Mouse (Mus musculus): ENCODE data around the gene Ube2e1. TPM values are rescaled to one million over a fixed set of nuclear protein-coding genes. Genes with fewer than 3 reads are reported as not detected.

The Ube2e1 gene
- polyA plus RNA-seq, 1 experiment: 105 TPM

DNA sequence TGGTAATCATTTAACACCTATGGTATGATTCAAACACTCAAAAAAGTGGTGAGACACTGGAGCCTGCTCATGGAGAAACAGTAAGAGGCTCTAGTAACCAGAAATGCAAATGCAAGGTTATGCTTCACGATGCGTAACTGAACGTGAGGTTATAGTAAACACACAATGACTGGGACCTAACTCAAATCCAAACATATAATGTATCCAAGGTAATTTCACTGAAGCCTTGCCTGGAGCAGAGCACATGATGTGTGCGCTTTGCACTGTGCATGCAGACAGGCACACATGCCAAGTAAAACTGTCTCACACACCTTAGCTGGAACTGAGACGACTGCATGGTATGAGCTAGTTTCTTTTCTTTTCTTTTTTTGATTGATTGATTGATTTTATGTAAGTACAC lies 27.5 kb downstream of the Ube2e1 start:
- peaks cover 5% of the 10 kb centered on the region for H3K4me1 ChIP-seq (ENCODE audit: control insufficient read depth, insufficient read depth, low read length)
- no peaks in the 10 kb centered on the region for H3K27me3 ChIP-seq (ENCODE audit: control insufficient read depth, insufficient read depth, low read length)
- H3K27ac ChIP-seq (ENCODE audit: insufficient read depth, low read length): no peak overlapping the region
- DNase-seq: no peak
- 95% methylated on average over 5 of the region's 5 CpGs for WGBS
- no peak overlapping the region for H3K4me3 ChIP-seq (replicated peaks; ENCODE audit: insufficient read depth, low read depth, low read length)
- TF ChIP-seq CTCF (IDR thresholded peaks at IDR 0.05; ENCODE audit: borderline replicate concordance, insufficient read depth, low read depth, low read length) (no peak), POLR2A (IDR thresholded peaks at IDR 0.05; ENCODE audit: borderline replicate concordance, insufficient read depth, low read length) (no peak)

- WGBS: 31% methylated on average over 4 of the region's 4 CpGs
Observed at GRCm38 (mm10) chr14:18303262-18303661, 28.4 kb downstream of the Ube2e1 start.

GRCm38 (mm10) chr14:18302750-18303149 lies 28.9 kb downstream of the Ube2e1 start:
- 43% methylated on average over 3 of the region's 3 CpGs for WGBS
- no peak for DNase-seq
- H3K4me1 ChIP-seq (ENCODE audit: control insufficient read depth, insufficient read depth, low read length): peaks cover 5% of the 10 kb centered on the region
- TF ChIP-seq CTCF (IDR thresholded peaks at IDR 0.05; ENCODE audit: borderline replicate concordance, insufficient read depth, low read depth, low read length): no peak
- no peak for TF ChIP-seq POLR2A (IDR thresholded peaks at IDR 0.05; ENCODE audit: borderline replicate concordance, insufficient read depth, low read length)
- H3K27me3 ChIP-seq (ENCODE audit: control insufficient read depth, insufficient read depth, low read length): no peaks in the 10 kb centered on the region
- no peak overlapping the region for H3K4me3 ChIP-seq (replicated peaks; ENCODE audit: insufficient read depth, low read depth, low read length)
- H3K27ac ChIP-seq (ENCODE audit: insufficient read depth, low read length): no peak overlapping the region

More at GRCm38 (mm10) chr14:18303262-18303661, 28.4 kb downstream of the Ube2e1 start:
- Histone ChIP-seq H3K4me1 (ENCODE audit: control insufficient read depth, insufficient read depth, low read length) (peaks cover 5% of the 10 kb centered on the region), H3K27ac (ENCODE audit: insufficient read depth, low read length) (peak overlapping the region; percentile 20; the same call in 1 of the 2 replicates), H3K27me3 (ENCODE audit: control insufficient read depth, insufficient read depth, low read length) (no peaks in the 10 kb centered on the region), H3K4me3 (replicated peaks; ENCODE audit: insufficient read depth, low read depth, low read length) (no peak overlapping the region)
- TF ChIP-seq POLR2A (IDR thresholded peaks at IDR 0.05; ENCODE audit: borderline replicate concordance, insufficient read depth, low read length) (no peak), CTCF (IDR thresholded peaks at IDR 0.05; ENCODE audit: borderline replicate concordance, insufficient read depth, low read depth, low read length) (no peak)
- DNase-seq: peak; percentile 35 to 45

DNA sequence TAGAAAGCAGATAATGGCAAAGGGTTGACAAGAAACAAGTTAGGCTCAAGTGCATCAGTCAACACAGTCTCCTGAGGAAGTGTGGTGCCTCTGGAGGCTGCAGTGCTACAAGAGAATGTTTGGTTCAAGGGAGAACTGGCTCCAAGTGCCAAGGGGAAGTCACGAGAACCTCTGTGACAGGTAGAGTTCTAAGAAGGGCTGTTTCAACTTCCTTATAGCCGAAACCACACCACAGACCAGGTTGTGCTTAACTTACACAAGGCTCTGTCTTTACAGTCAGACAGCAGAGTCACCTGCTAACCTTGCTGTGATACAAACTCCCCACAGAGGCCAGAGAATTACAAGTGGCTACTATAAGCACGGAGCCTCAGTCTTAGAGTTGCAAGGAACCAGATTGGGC lies 30.1 kb downstream of the Ube2e1 start:
- Histone ChIP-seq H3K4me3 (replicated peaks; ENCODE audit: insufficient read depth, low read depth, low read length) (no peak overlapping the region), H3K27ac (ENCODE audit: insufficient read depth, low read length) (no peak overlapping the region), H3K27me3 (ENCODE audit: control insufficient read depth, insufficient read depth, low read length) (no peaks in the 10 kb centered on the region), H3K4me1 (ENCODE audit: control insufficient read depth, insufficient read depth, low read length) (peaks cover 5% of the 10 kb centered on the region)
- WGBS: 88% methylated on average over 3 of the region's 3 CpGs
- TF ChIP-seq POLR2A (IDR thresholded peaks at IDR 0.05; ENCODE audit: borderline replicate concordance, insufficient read depth, low read length): no peak
- TF ChIP-seq CTCF (IDR thresholded peaks at IDR 0.05; ENCODE audit: borderline replicate concordance, insufficient read depth, low read depth, low read length): no peak
- no peak for DNase-seq

- H3K27me3 ChIP-seq (ENCODE audit: control insufficient read depth, insufficient read depth, low read length): no peaks in the 10 kb centered on the region
- H3K4me3 ChIP-seq (replicated peaks; ENCODE audit: insufficient read depth, low read depth, low read length): no peak overlapping the region
- 97% methylated on average over 2 of the region's 2 CpGs for WGBS
- H3K27ac ChIP-seq (ENCODE audit: insufficient read depth, low read length): no peak overlapping the region
- no peak for DNase-seq
- H3K4me1 ChIP-seq (ENCODE audit: control insufficient read depth, insufficient read depth, low read length): peaks cover 5% of the 10 kb centered on the region
- no peak for TF ChIP-seq POLR2A (IDR thresholded peaks at IDR 0.05; ENCODE audit: borderline replicate concordance, insufficient read depth, low read length)
- no peak for TF ChIP-seq CTCF (IDR thresholded peaks at IDR 0.05; ENCODE audit: borderline replicate concordance, insufficient read depth, low read depth, low read length)
Observed at GRCm38 (mm10) chr14:18300676-18301075, 31.0 kb downstream of the Ube2e1 start.

DNA sequence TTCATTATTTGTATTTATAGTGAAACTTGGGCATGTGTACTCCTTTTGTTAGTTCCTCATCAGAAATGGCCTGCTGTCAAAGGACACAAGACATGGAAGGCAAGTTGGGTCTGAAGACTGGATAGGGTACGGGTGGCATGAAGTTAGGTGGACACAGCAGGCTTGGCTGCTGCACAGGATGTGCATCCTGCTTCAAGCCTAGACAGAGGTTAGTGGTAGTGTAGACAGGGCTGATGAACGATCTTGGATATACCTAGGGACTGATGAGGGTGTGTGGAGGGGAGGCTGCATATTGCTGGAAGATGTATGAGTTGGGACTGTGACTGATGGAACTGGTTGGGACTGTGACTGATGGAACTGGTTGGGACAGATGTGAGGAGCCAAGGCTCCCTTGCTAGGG lies 32.8 kb downstream of the Ube2e1 start:
- no peak for DNase-seq
- 93% methylated on average over 2 of the region's 2 CpGs for WGBS
- H3K27ac ChIP-seq (ENCODE audit: insufficient read depth, low read length): no peak overlapping the region
- no peaks in the 10 kb centered on the region for H3K27me3 ChIP-seq (ENCODE audit: control insufficient read depth, insufficient read depth, low read length)
- peaks cover 5% of the 10 kb centered on the region for H3K4me1 ChIP-seq (ENCODE audit: control insufficient read depth, insufficient read depth, low read length)
- no peak for TF ChIP-seq CTCF (IDR thresholded peaks at IDR 0.05; ENCODE audit: borderline replicate concordance, insufficient read depth, low read depth, low read length)
- no peak for TF ChIP-seq POLR2A (IDR thresholded peaks at IDR 0.05; ENCODE audit: borderline replicate concordance, insufficient read depth, low read length)
- H3K4me3 ChIP-seq (replicated peaks; ENCODE audit: insufficient read depth, low read depth, low read length): no peak overlapping the region

DNA sequence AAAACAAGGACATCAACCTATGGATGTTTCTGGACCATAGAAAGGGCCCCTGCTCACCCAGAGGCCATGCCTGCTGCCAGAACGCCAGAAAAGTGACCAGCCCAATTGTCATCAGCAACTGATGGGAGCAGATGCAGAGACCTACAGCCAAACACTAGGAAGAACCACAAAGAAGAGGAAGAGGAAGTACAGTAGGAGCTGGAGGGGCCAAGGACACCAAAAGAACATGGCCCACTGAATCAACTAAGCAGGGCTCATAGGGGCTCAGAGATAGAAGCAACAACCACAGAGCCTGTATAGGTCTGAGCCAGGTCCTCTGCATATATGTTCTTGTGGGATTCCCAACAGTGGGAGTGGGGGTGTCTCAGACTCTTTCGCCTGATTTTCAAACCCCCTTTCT lies 34.2 kb downstream of the Ube2e1 start:
- Histone ChIP-seq H3K27me3 (ENCODE audit: control insufficient read depth, insufficient read depth, low read length) (no peaks in the 10 kb centered on the region), H3K4me1 (ENCODE audit: control insufficient read depth, insufficient read depth, low read length) (no peaks in the 10 kb centered on the region), H3K27ac (ENCODE audit: insufficient read depth, low read length) (no peak overlapping the region), H3K4me3 (replicated peaks; ENCODE audit: insufficient read depth, low read depth, low read length) (no peak overlapping the region)
- 76% methylated on average over 2 of the region's 2 CpGs for WGBS
- TF ChIP-seq POLR2A (IDR thresholded peaks at IDR 0.05; ENCODE audit: borderline replicate concordance, insufficient read depth, low read length): no peak
- no peak for TF ChIP-seq CTCF (IDR thresholded peaks at IDR 0.05; ENCODE audit: borderline replicate concordance, insufficient read depth, low read depth, low read length)
- DNase-seq: no peak

DNA sequence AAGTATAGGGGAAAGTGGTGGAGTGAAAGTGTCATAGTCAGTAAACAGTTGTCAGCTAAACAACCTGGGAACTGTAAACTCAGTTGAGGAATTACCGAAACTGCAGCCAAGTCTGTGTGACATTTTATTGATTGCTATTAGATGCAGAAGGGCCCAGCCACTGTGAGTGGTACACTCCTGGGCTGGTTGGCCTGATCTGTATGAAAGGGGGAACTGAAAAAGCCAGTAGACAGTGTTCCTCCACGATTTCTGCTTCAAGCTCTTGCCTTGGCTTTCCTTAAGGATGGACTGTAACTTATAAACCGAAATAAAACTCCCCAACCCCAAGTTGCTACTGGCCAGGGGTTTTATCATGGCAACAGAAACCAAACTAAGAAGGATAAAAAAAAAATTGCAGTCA lies 39.1 kb downstream of the Ube2e1 start:
- no peaks in the 10 kb centered on the region for H3K4me1 ChIP-seq (ENCODE audit: control insufficient read depth, insufficient read depth, low read length)
- H3K4me3 ChIP-seq (replicated peaks; ENCODE audit: insufficient read depth, low read depth, low read length): no peak overlapping the region
- WGBS: 91% methylated on average over 3 of the region's 3 CpGs
- H3K27me3 ChIP-seq (ENCODE audit: control insufficient read depth, insufficient read depth, low read length): no peaks in the 10 kb centered on the region
- DNase-seq: no peak
- H3K27ac ChIP-seq (ENCODE audit: insufficient read depth, low read length): no peak overlapping the region
- no peak for TF ChIP-seq CTCF (IDR thresholded peaks at IDR 0.05; ENCODE audit: borderline replicate concordance, insufficient read depth, low read depth, low read length)
- no peak for TF ChIP-seq POLR2A (IDR thresholded peaks at IDR 0.05; ENCODE audit: borderline replicate concordance, insufficient read depth, low read length)

Measured in cerebellum, adult 2 months (tissue).